9 mouse cellular contexts compared by ENCODE assay signal in genomic region chr10:79933861-79934260, GRCm38 (mm10). TPM values are rescaled to one million over a fixed set of nuclear protein-coding genes. Genes with fewer than 3 reads are reported as not detected.
DNase-seq lines count a peak whose midpoint lies in the region; ATAC-seq and TF ChIP-seq lines count a peak whose summit lies in the region.
"Had no signal": no experiment of that assay in that cellular context is flagged by ENCODE, and none has a peak within 500 bp of the region (broad histone marks: within the 10 kb centered on the region; RNA-seq: fewer than 3 reads in every experiment).

No protein-coding gene starts in this region.

- 0 out of 2 replicates have a peak overlapping the region, but pooled peaks have one; percentile 1 for H3K4me3 ChIP-seq in forebrain, embryonic 10.5 days
- H3K4me3 ChIP-seq in forebrain, embryonic 11.5 days (ENCODE audit: low read depth, low read length), result no peak overlapping the region
- no peak overlapping the region for H3K4me3 ChIP-seq in left cerebral cortex, adult 2 months
- no peak overlapping the region for H3K4me3 ChIP-seq in embryonic facial prominence, embryonic 13.5 days
- H3K4me3 ChIP-seq in limb, embryonic 12.5 days (replicated peaks), result no peak overlapping the region

- H3K4me2 ChIP-seq in forebrain, embryonic 11.5 days (ENCODE audit: low read depth, low read length, severe bottlenecking), result no peak overlapping the region
- no peak overlapping the region for H3K4me2 ChIP-seq in embryonic facial prominence, embryonic 13.5 days
- no peak overlapping the region for H3K4me2 ChIP-seq in limb, embryonic 12.5 days

- peak overlapping the region; percentile 78 for H3K27ac ChIP-seq in forebrain, embryonic 10.5 days
- H3K27ac ChIP-seq in forebrain, embryonic 11.5 days (ENCODE audit: low read depth, low read length), result no peak overlapping the region
- 0 out of 2 replicates have a peak overlapping the region, but pooled peaks have one; percentile 16 for H3K27ac ChIP-seq in left cerebral cortex, adult 2 months
- H3K27ac ChIP-seq in embryonic facial prominence, embryonic 13.5 days, result peak overlapping the region; percentile 49
- peak overlapping the region; percentile 82; the same call in 1 of the 2 replicates for H3K27ac ChIP-seq in limb, embryonic 12.5 days

- H3K4me1 ChIP-seq in forebrain, embryonic 10.5 days, result peaks cover 82% of the 10 kb centered on the region
- H3K4me1 ChIP-seq in forebrain, embryonic 11.5 days (replicated peaks; ENCODE audit: control insufficient read depth, insufficient read depth, low read length), result peaks cover 6% of the 10 kb centered on the region
- H3K4me1 ChIP-seq in embryonic facial prominence, embryonic 13.5 days, result peaks cover 74% of the 10 kb centered on the region
- H3K4me1 ChIP-seq in limb, embryonic 12.5 days (replicated peaks), result peaks cover 91% of the 10 kb centered on the region

- 37% methylated on average over 6 of the region's 6 CpGs for WGBS in forebrain, embryonic 10.5 days
- WGBS in forebrain, embryonic 11.5 days, result 40% methylated on average over 6 of the region's 6 CpGs
- WGBS in embryonic facial prominence, embryonic 13.5 days, result 59% methylated on average over 6 of the region's 6 CpGs
- WGBS in limb, embryonic 12.5 days, result 74% methylated on average over 6 of the region's 6 CpGs

- no peak for DNase-seq in forebrain, embryonic 10.5 days (ENCODE audit: extremely low spot score, low spot score)
- DNase-seq in forebrain, embryonic 11.5 days (ENCODE audit: low spot score), result no peak
- DNase-seq in left cerebral cortex, adult 2 months (ENCODE audit: extremely low spot score in 1 of 2, low spot score in 2 of 2), result no peak
- DNase-seq in left cerebral cortex, postnatal 10 days (ENCODE audit: extremely low spot score in 1 of 2, low spot score in 2 of 2), result no peak
- DNase-seq in spleen, postnatal 10 days (ENCODE audit: low spot score in 2 of 2), result no peak
- no peak for DNase-seq in gastrocnemius, postnatal 4 days (ENCODE audit: low spot score in 2 of 2)

- peaks cover 78% of the 10 kb centered on the region for H3K36me3 ChIP-seq in forebrain, embryonic 10.5 days (replicated peaks)
- H3K36me3 ChIP-seq in forebrain, embryonic 11.5 days (ENCODE audit: control insufficient read depth, insufficient read depth, low read length), result no peaks in the 10 kb centered on the region
- H3K36me3 ChIP-seq in embryonic facial prominence, embryonic 13.5 days, result peaks cover 58% of the 10 kb centered on the region
- peaks cover 83% of the 10 kb centered on the region for H3K36me3 ChIP-seq in limb, embryonic 12.5 days

- no peaks in the 10 kb centered on the region for H3K9me3 ChIP-seq in forebrain, embryonic 10.5 days
- H3K9me3 ChIP-seq in forebrain, embryonic 11.5 days (ENCODE audit: control insufficient read depth, low read length), result no peaks in the 10 kb centered on the region
- H3K9me3 ChIP-seq in embryonic facial prominence, embryonic 13.5 days, result no peaks in the 10 kb centered on the region
- no peaks in the 10 kb centered on the region for H3K9me3 ChIP-seq in limb, embryonic 12.5 days

- no peak for ATAC-seq in forebrain, embryonic 11.5 days (replicated peaks; ENCODE audit: low FRiP score)
- ATAC-seq in embryonic facial prominence, embryonic 13.5 days (ENCODE audit: insufficient number of reproducible peaks, insufficient read depth, low FRiP score, low TSS enrichment, low read depth), result no peak
- no peak for ATAC-seq in limb, embryonic 12.5 days (ENCODE audit: insufficient number of reproducible peaks, insufficient read depth, low FRiP score, low TSS enrichment, low read depth)

- no peaks in the 10 kb centered on the region for H3K27me3 ChIP-seq in forebrain, embryonic 10.5 days (ENCODE audit: poor library complexity, severe bottlenecking)
- no peaks in the 10 kb centered on the region for H3K27me3 ChIP-seq in forebrain, embryonic 11.5 days (ENCODE audit: control insufficient read depth, insufficient read depth, low read length)
- H3K27me3 ChIP-seq in embryonic facial prominence, embryonic 13.5 days, result no peaks in the 10 kb centered on the region
- H3K27me3 ChIP-seq in limb, embryonic 12.5 days, result no peaks in the 10 kb centered on the region

- TF ChIP-seq CTCF in left cerebral cortex, adult 2 months (IDR thresholded peaks at IDR 0.05), result no peak

- no peak overlapping the region for H3K9ac ChIP-seq in forebrain, embryonic 11.5 days (ENCODE audit: low read length)
- H3K9ac ChIP-seq in embryonic facial prominence, embryonic 13.5 days, result no peak overlapping the region; the same call in 1 of the 2 replicates
- no peak overlapping the region for H3K9ac ChIP-seq in limb, embryonic 12.5 days (replicated peaks)

- intact Hi-C loops in left cerebral cortex, adult 2 months (cut with DNase I), result no loop called here
- intact Hi-C loops in left cerebral cortex, postnatal 10 days (cut with DNase I), result loop anchor here (2.0 kb wide), 1 partner anchor 17 kb away; no protein-coding TSS in a partner anchor

RNA-seq across cellular contexts. Expression of gene Arid3a, which starts 7.0 kb away (rescaled TPM):
- 12.5 and 13.0 TPM in 2 replicates for polyA plus RNA-seq in forebrain, embryonic 10.5 days (2016; fragmentation: Nextera tagmentation; extraction: Ambion mirVana)
- 5.4 and 6.6 TPM in 2 replicates for polyA plus RNA-seq in forebrain, embryonic 11.5 days (2014; fragmentation: Nextera tagmentation; extraction: Ambion mirVana)
- total RNA-seq in left cerebral cortex, adult 2 months (2021), result 1 to 10 TPM; 5.7 to 10.0 TPM
- 1 to 10 TPM; 6.0 to 7.1 TPM for total RNA-seq in left cerebral cortex, postnatal 10 days (2021)
- 5.3 and 6.9 TPM in 2 replicates for polyA plus RNA-seq in embryonic facial prominence, embryonic 13.5 days (2015; fragmentation: Nextera tagmentation; extraction: Ambion mirVana)
- polyA plus RNA-seq in limb, embryonic 12.5 days (2016; fragmentation: Nextera tagmentation; extraction: Ambion mirVana), result 8.4 and 8.6 TPM in 2 replicates
- total RNA-seq in gastrocnemius, postnatal 4 days (2021), result 1 to 10 TPM; 4.5 to 4.9 TPM

RNA-seq across cellular contexts. Expression of gene R3hdm4, which starts 12.9 kb away (rescaled TPM):
- polyA plus RNA-seq in forebrain, embryonic 10.5 days (2016; fragmentation: Nextera tagmentation; extraction: Ambion mirVana), result 112 and 116 TPM in 2 replicates
- polyA plus RNA-seq in forebrain, embryonic 11.5 days (2014; fragmentation: Nextera tagmentation; extraction: Ambion mirVana), result 135 and 145 TPM in 2 replicates
- total RNA-seq in left cerebral cortex, adult 2 months (2021), result 100 to 1,000 TPM; 318 to 346 TPM
- total RNA-seq in left cerebral cortex, postnatal 10 days (2021), result 100 to 1,000 TPM; 389 to 406 TPM
- 190 and 206 TPM in 2 replicates for polyA plus RNA-seq in embryonic facial prominence, embryonic 13.5 days (2015; fragmentation: Nextera tagmentation; extraction: Ambion mirVana)
- 149 and 161 TPM in 2 replicates for polyA plus RNA-seq in limb, embryonic 12.5 days (2016; fragmentation: Nextera tagmentation; extraction: Ambion mirVana)
- 100 to 1,000 TPM in 1 of 2 experiments, 10 to 100 TPM in 1; 97.9 to 102 TPM for total RNA-seq in gastrocnemius, postnatal 4 days (2021)

RNA-seq across cellular contexts. Expression of gene Kiss1r, which starts 17.1 kb away (rescaled TPM):
- 0.28 and 0.48 TPM in 2 replicates for polyA plus RNA-seq in forebrain, embryonic 10.5 days (2016; fragmentation: Nextera tagmentation; extraction: Ambion mirVana)
- 0.55 and 1.0 TPM in 2 replicates for polyA plus RNA-seq in forebrain, embryonic 11.5 days (2014; fragmentation: Nextera tagmentation; extraction: Ambion mirVana)
- total RNA-seq in left cerebral cortex, adult 2 months (2021), result 1 to 10 TPM; 6.6 to 9.1 TPM
- total RNA-seq in left cerebral cortex, postnatal 10 days (2021), result 1 to 10 TPM; 6.8 to 8.4 TPM
- polyA plus RNA-seq in embryonic facial prominence, embryonic 13.5 days (2015; fragmentation: Nextera tagmentation; extraction: Ambion mirVana), result 0.98 and 1.3 TPM in 2 replicates
- polyA plus RNA-seq in limb, embryonic 12.5 days (2016; fragmentation: Nextera tagmentation; extraction: Ambion mirVana), result 1.1 and 1.2 TPM in 2 replicates
- total RNA-seq in gastrocnemius, postnatal 4 days (2021), result under 1 TPM; 0.41 to 0.56 TPM

RNA-seq across cellular contexts. Expression of gene Gm26602, which starts 23.2 kb away (rescaled TPM):
- 1.9 TPM in 1 of 2 replicates, not detected in the other for polyA plus RNA-seq in forebrain, embryonic 10.5 days (2016; fragmentation: Nextera tagmentation; extraction: Ambion mirVana)
- 3.3 and 14.8 TPM in 2 replicates for polyA plus RNA-seq in forebrain, embryonic 11.5 days (2014; fragmentation: Nextera tagmentation; extraction: Ambion mirVana)
- total RNA-seq in left cerebral cortex, adult 2 months (2021), result not detected
- not detected for total RNA-seq in left cerebral cortex, postnatal 10 days (2021)
- 8.1 and 29.9 TPM in 2 replicates for polyA plus RNA-seq in embryonic facial prominence, embryonic 13.5 days (2015; fragmentation: Nextera tagmentation; extraction: Ambion mirVana)
- 5.5 and 21.1 TPM in 2 replicates for polyA plus RNA-seq in limb, embryonic 12.5 days (2016; fragmentation: Nextera tagmentation; extraction: Ambion mirVana)
- not detected for total RNA-seq in gastrocnemius, postnatal 4 days (2021)
- total RNA-seq: adrenal gland, postnatal 25 days had no signal

RNA-seq across cellular contexts. Expression of gene Med16, which starts 25.1 kb away (rescaled TPM):
- polyA plus RNA-seq in forebrain, embryonic 10.5 days (2016; fragmentation: Nextera tagmentation; extraction: Ambion mirVana), result 61.8 and 65.7 TPM in 2 replicates
- 60.4 and 60.6 TPM in 2 replicates for polyA plus RNA-seq in forebrain, embryonic 11.5 days (2014; fragmentation: Nextera tagmentation; extraction: Ambion mirVana)
- total RNA-seq in left cerebral cortex, adult 2 months (2021), result 10 to 100 TPM; 55.3 to 55.5 TPM
- total RNA-seq in left cerebral cortex, postnatal 10 days (2021), result 10 to 100 TPM; 55.4 to 61.9 TPM
- polyA plus RNA-seq in embryonic facial prominence, embryonic 13.5 days (2015; fragmentation: Nextera tagmentation; extraction: Ambion mirVana), result 47.6 and 49.3 TPM in 2 replicates
- 50.8 and 53.7 TPM in 2 replicates for polyA plus RNA-seq in limb, embryonic 12.5 days (2016; fragmentation: Nextera tagmentation; extraction: Ambion mirVana)
- 10 to 100 TPM; 39.4 to 41.1 TPM for total RNA-seq in gastrocnemius, postnatal 4 days (2021)
